Mouse (Mus musculus) kidney, postnatal 0 days (tissue): ENCODE results near the gene Rab37. TPM values are rescaled to one million over a fixed set of nuclear protein-coding genes. Genes with fewer than 3 reads are reported as not detected.

Experiments
- ATAC-seq: fragments of 200-750 bp; cut with Nextera tagmentation; replicated peaks from 2 replicates; pipeline ENCODE4 v1.8.0; 2017; ENCODE audit warnings: low read depth, moderate number of reproducible peaks, moderate TSS enrichment, moderate library complexity; ENCODE audit not compliant: low FRiP score
- DNase-seq: peaks from one replicate; pipeline ENCODE4 v3.0.0-alpha.2; 2016; ENCODE audit warnings: low spot score
- H3K27ac ChIP-seq: fragments of 300-500 bp; sonication (generic); 2 replicates; pipeline ENCODE4 v1.5.1; 2014; ENCODE audit warnings: mild to moderate bottlenecking
- H3K27me3 ChIP-seq: fragments of 300-500 bp; sonication (generic); 2 replicates; pipeline ENCODE4 v1.6.1; 2014; ENCODE audit warnings: low read length, mixed read lengths; ENCODE audit not compliant: insufficient read depth
- H3K36me3 ChIP-seq: fragments of 300-500 bp; sonication (generic); 2 replicates; pipeline ENCODE4 v1.6.1; 2014; ENCODE audit warnings: low read length, mixed read lengths; ENCODE audit not compliant: insufficient read depth
- H3K4me1 ChIP-seq: fragments of 300-500 bp; sonication (generic); replicated peaks from 2 replicates; pipeline ENCODE4 v1.6.1; 2014; ENCODE audit warnings: antibody characterized with exemption, low read length, mixed read lengths; ENCODE audit not compliant: insufficient read depth
- H3K4me2 ChIP-seq: fragments of 300-500 bp; sonication (generic); 2 replicates; pipeline ENCODE4 v1.6.1; 2014; ENCODE audit warnings: mild to moderate bottlenecking, low read length, moderate library complexity, mixed read lengths
- H3K4me3 ChIP-seq: fragments of 300-500 bp; sonication (generic); replicated peaks from 2 replicates; pipeline ENCODE4 v1.5.1; 2014; ENCODE audit warnings: low read depth, low read length
- H3K9ac ChIP-seq: fragments of 300-500 bp; sonication (generic); 2 replicates; pipeline ENCODE4 v1.6.1; 2014; ENCODE audit warnings: low read depth, low read length
- H3K9me3 ChIP-seq: fragments of 300-500 bp; sonication (generic); replicated peaks from 2 replicates; pipeline ENCODE4 v1.6.1; 2016; ENCODE audit warnings: low read length, inconsistent platforms, mixed read lengths
- CTCF ChIP-seq: IDR thresholded peaks from 2 replicates; pipeline ENCODE4 v1.5.1; 2016; ENCODE audit warnings: antibody characterized with exemption, low read depth, mild to moderate bottlenecking, moderate library complexity
- WGBS: fragments of 180-500 bp; shearing (Covaris S2); extraction: QIAGEN DNeasy Blood & Tissue Kit; methylation state at CpG from one replicate; pipeline ENCODE4 v1.1.7; 2014; 5-methylcytosine and 5-hydroxymethylcytosine counted together
- polyA plus RNA-seq: library from polyadenylated mRNA; unstranded; fragments of >200 nt; fragmentation: Nextera tagmentation; extraction: Ambion mirVana; gene quantifications from 2 replicates; pipeline ENCODE4 v1.2.1, GENCODE M21; 2015

Rab37 gene
- polyA plus RNA-seq, 1 experiment from 2014 or later = 1.8 TPM

DNA sequence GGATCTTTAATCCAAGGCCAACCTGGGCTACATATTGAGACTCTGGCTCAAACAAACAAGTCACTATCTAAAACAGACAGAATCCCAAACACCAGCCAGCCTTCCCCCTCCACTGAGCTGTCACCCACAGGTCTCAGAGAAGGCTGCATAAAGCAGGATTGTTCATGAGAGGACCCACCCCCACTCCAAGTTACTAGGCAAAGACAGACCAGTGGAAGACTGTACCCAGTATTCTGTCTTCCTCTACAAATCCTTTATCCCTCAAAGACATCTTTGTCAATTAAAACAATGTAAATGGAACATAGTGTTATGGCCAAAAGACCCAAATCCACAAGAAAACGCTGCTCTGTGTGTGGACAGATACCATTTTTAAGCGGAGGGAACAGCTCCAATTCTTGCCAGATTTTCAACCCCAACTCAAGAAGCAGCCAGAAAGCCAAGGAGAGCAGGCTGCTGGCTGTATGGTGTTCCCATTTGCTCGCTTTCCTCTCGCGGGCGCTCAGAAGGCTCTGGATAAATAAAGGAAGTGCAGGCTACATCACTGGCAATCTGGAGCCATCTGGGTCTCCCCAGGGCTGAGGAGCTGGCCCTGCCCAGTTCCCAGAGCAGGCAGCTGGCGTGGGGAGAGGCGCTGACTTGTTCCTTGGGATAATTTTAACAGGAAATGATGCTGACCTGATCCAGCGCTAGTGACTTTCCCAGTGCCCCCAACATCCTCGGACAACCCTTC lies 7.1 kb downstream of the Rab37 start:
- H3K27me3 ChIP-seq = no peaks in the 10 kb centered on the region
- 48% methylated on average over 10 of the region's 10 CpGs for WGBS
- DNase-seq (no peak), ATAC-seq (no peak)
- no peaks in the 10 kb centered on the region for H3K4me1 ChIP-seq
- H3K4me3 ChIP-seq = no peak overlapping the region
- H3K36me3 ChIP-seq = no peaks in the 10 kb centered on the region
- no peak overlapping the region for H3K9ac ChIP-seq
- H3K9me3 ChIP-seq = no peaks in the 10 kb centered on the region
- H3K4me2 ChIP-seq = no peak overlapping the region
- H3K27ac ChIP-seq = no peak overlapping the region
- no peak for TF ChIP-seq CTCF

DNA sequence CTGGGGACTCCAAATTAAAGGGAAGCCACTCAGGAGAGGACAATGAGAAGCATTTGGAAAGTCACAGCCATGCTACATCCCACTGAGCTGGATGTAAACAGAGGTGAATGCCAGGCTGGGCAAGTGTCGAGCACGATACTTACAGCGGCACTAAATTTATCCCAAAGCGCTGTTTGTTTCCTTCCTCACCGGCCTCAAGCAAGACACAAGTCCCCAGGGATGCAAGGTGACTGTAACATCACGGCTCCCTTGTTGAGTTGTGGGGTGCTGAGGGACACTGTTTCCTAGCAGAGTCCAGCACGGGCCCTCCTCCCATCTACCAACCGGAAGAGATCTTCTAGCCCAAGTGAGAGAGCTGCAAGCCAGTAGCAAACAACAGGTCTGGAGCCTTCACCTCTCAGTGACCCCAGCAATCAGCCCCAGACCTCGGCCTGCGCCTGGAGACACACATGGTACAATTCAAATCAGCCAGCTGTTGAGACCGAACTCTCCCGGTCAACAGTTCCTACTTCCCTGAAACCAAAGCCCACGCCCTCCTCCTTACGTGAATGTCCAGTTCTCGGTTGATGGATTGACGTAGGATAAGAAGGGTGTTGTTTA lies 8.1 kb downstream of the Rab37 start:
- H3K9me3 ChIP-seq = no peaks in the 10 kb centered on the region
- no peaks in the 10 kb centered on the region for H3K36me3 ChIP-seq
- no peak overlapping the region for H3K27ac ChIP-seq
- no peak for ATAC-seq
- WGBS = 35% methylated on average over 16 of the region's 16 CpGs
- TF ChIP-seq CTCF = no peak
- H3K4me3 ChIP-seq = no peak overlapping the region
- no peak overlapping the region for H3K9ac ChIP-seq
- H3K27me3 ChIP-seq = no peaks in the 10 kb centered on the region
- no peaks in the 10 kb centered on the region for H3K4me1 ChIP-seq
- H3K4me2 ChIP-seq = no peak overlapping the region
- peak; percentile 5 for DNase-seq

GRCm38 (mm10) chr11:115100032-115100621 lies 8.9 kb downstream of the Rab37 start:
- no peak for DNase-seq
- Histone ChIP-seq H3K9me3 (no peaks in the 10 kb centered on the region), H3K9ac (no peak overlapping the region), H3K27me3 (no peaks in the 10 kb centered on the region), H3K27ac (no peak overlapping the region), H3K4me3 (no peak overlapping the region), H3K36me3 (no peaks in the 10 kb centered on the region), H3K4me2 (no peak overlapping the region), H3K4me1 (no peaks in the 10 kb centered on the region)
- TF ChIP-seq CTCF = no peak
- 64% methylated on average over 5 of the region's 5 CpGs for WGBS
- no peak for ATAC-seq

DNA sequence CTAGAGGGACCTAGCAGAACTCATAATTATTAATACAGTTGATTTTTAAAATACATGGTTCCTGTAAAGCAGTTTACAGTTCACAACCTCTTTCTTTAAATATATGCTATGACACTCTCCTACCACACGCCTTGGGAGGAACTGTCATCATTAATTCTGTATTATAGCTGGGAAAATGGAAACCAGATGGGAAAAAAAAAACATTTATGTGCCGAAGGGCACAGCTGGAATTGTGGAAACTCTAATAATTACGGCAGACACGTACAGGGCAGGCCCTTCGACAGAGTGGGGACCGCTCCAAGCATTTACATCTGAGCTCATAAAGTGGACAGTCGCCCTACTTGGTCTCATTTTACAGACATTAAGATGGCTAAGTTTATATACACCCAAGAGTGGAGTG lies 9.5 kb downstream of the Rab37 start:
- no peak for ATAC-seq
- no peaks in the 10 kb centered on the region for H3K36me3 ChIP-seq
- H3K9me3 ChIP-seq = no peaks in the 10 kb centered on the region
- H3K4me3 ChIP-seq = no peak overlapping the region
- no peak for TF ChIP-seq CTCF
- H3K9ac ChIP-seq = no peak overlapping the region
- no peaks in the 10 kb centered on the region for H3K27me3 ChIP-seq
- H3K4me2 ChIP-seq = no peak overlapping the region
- no peaks in the 10 kb centered on the region for H3K4me1 ChIP-seq
- DNase-seq = no peak
- H3K27ac ChIP-seq = no peak overlapping the region
- whole genome bisulfite sequencing = 40% methylated on average over 7 of the region's 7 CpGs

GRCm38 (mm10) chr11:115101615-115102051 lies 10.4 kb downstream of the Rab37 start:
- no peaks in the 10 kb centered on the region for H3K27me3 ChIP-seq
- no peak overlapping the region for H3K27ac ChIP-seq

GRCm38 (mm10) chr11:115102116-115102515 lies 10.9 kb downstream of the Rab37 start:
- Histone ChIP-seq H3K27ac (no peak overlapping the region), H3K9me3 (no peaks in the 10 kb centered on the region), H3K27me3 (no peaks in the 10 kb centered on the region), H3K9ac (no peak overlapping the region), H3K4me2 (no peak overlapping the region), H3K36me3 (no peaks in the 10 kb centered on the region), H3K4me1 (no peaks in the 10 kb centered on the region), H3K4me3 (no peak overlapping the region)
- 83% methylated on average over 9 of the region's 9 CpGs for WGBS
- no peak for TF ChIP-seq CTCF
- DNase-seq (no peak), ATAC-seq (no peak)

More at GRCm38 (mm10) chr11:115101615-115102051, 10.4 kb downstream of the Rab37 start:
- no peak overlapping the region for H3K4me3 ChIP-seq
- no peaks in the 10 kb centered on the region for H3K36me3 ChIP-seq
- no peak overlapping the region for H3K4me2 ChIP-seq
- 36% methylated on average over 6 of the region's 6 CpGs for WGBS
- DNase-seq (no peak), ATAC-seq (no peak)
- H3K9ac ChIP-seq = no peak overlapping the region
- no peaks in the 10 kb centered on the region for H3K9me3 ChIP-seq
- no peaks in the 10 kb centered on the region for H3K4me1 ChIP-seq
- no peak for TF ChIP-seq CTCF
